Mouse (Mus musculus): ENCODE results near the gene Mea1. TPM values are rescaled to one million over a fixed set of nuclear protein-coding genes. Genes with fewer than 3 reads are reported as not detected.
A peak's percentile ranks its signal among the peaks of the same experiment; 100 is the strongest.

The Mea1 gene
- total RNA-seq, 2 experiments from 2014 or later = 114 to 122 TPM

DNA sequence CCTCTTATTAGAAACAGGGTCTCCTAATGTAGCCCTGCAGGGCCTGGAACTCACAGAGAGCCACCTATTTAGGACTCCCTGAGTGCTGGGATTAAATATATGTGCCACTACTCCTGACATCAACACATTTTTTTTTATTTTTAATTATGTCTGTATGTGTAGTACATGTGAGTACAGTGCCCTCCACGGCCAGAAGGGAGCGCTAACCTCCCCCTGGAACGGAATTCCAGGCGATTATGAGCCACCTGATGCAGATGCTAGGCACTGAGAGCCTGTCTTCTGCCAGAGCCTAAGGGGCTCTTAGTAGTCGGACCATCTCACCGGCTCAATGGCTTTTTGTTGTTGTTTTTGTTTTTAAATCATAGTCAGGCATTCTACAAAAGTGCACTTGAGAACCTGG, 49.4 kb downstream of the Mea1 start:
- intact Hi-C loops (cut with DNase I) = no loop called here
- DNase-seq (ENCODE audit: extremely low spot score in 1 of 2, low spot score in 2 of 2) = no peak
- no peak overlapping the region for H3K27ac ChIP-seq
- no peak overlapping the region for H3K4me3 ChIP-seq
- peak; percentile 36 for TF ChIP-seq CTCF (IDR thresholded peaks at IDR 0.05)

DNA sequence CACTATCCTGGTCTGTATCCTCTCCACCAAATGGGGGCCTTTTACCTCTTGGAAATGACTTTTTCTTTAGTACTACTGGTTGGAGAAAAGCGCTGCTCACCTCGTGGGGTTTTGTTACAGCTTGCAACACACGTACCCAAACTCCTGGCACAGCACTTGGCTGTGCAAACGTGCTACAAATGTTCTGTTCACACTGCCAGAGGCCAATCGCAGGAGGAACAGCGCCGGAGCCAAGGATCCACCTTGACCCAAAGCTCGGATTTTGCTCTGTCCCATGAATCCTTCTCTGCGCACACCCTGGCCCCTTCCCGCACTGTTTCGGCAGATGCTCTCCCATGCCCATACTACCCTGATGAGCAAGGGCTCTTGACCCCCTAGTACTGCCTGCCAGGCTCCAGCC, 49.9 kb downstream of the Mea1 start:
- DNase-seq (ENCODE audit: extremely low spot score in 1 of 2, low spot score in 2 of 2) = no peak
- H3K27ac ChIP-seq = no peak overlapping the region
- H3K4me3 ChIP-seq = no peak overlapping the region
- TF ChIP-seq CTCF (IDR thresholded peaks at IDR 0.05) = no peak
- intact Hi-C loops (cut with DNase I) = no loop called here

DNA sequence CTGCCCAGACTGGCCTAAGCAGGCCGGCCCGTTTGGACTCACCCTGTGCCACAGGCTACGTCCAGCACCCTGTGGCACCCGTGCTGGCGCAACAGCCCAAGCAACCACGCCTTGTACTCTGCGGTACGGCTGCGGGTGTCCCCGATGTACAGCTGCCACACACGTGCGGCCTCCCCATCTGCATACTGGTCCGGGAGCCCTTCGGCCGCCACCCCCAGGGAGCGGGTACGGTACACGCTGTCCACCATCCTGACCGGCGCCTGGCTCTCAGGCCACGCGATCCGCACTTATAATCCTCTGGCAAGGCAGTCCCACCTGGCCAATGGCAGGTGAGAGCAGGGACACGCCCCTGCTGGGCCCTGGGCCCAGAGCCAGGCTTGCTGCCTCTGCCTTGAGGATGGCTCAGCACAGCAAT, 50.3 kb downstream of the Mea1 start, which contains the start of gene Gnmt:
Gene Gnmt, minus strand, starts transcription at position 265 of the 415 bp plus-strand sequence.
- no peak within 1 kb of the TSS for H3K4me3 ChIP-seq
- TF ChIP-seq CTCF (IDR thresholded peaks at IDR 0.05) = no peak
- DNase-seq (ENCODE audit: extremely low spot score in 1 of 2, low spot score in 2 of 2) = no peak
- intact Hi-C loops (cut with DNase I) = no loop called here
- H3K27ac ChIP-seq = no peak within 1 kb of the TSS

Other genes starting within 250 kb of the Mea1 start
- 1 to 10 TPM; 5.2 to 5.8 TPM for gene Crip3, start 249.9 kb upstream of the Mea1 start, total RNA-seq (2021)
- gene Slc22a7, start 240.3 kb upstream of the Mea1 start, total RNA-seq (2021) = under 1 TPM; 0.25 to 0.75 TPM
- 100 to 1,000 TPM; 136 to 148 TPM for gene Ttbk1, start 191.1 kb upstream of the Mea1 start, total RNA-seq (2021)
- gene Dnph1, start 182.1 kb upstream of the Mea1 start, total RNA-seq (2021) = 1 to 10 TPM; 4.2 to 5.0 TPM
- gene Cul9, start 132.4 kb upstream of the Mea1 start, total RNA-seq (2021) = 10 to 100 TPM; 66.6 to 70.1 TPM
- gene Srf, start 122.6 kb upstream of the Mea1 start, total RNA-seq (2021) = 10 to 100 TPM; 57.0 to 74.2 TPM
- 1 to 10 TPM; 8.3 to 9.4 TPM for gene Ptk7, start 49.3 kb upstream of the Mea1 start, total RNA-seq (2021)
- 10 to 100 TPM; 21.9 to 24.4 TPM for gene Klc4, start 32.8 kb upstream of the Mea1 start, total RNA-seq (2021)
- gene Mrpl2, start 32.6 kb upstream of the Mea1 start, total RNA-seq (2021) = 10 to 100 TPM; 49.1 to 53.2 TPM
- 10 to 100 TPM; 25.9 to 30.0 TPM for gene Cul7, start 28.5 kb upstream of the Mea1 start, total RNA-seq (2021)
- gene Rrp36, start 4.4 kb upstream of the Mea1 start, total RNA-seq (2021) = 10 to 100 TPM; 14.9 to 15.7 TPM
- gene Klhdc3, start 2.1 kb downstream of the Mea1 start, total RNA-seq (2021) = 100 to 1,000 TPM; 195 to 200 TPM
- gene Ppp2r5d, start 26.3 kb downstream of the Mea1 start, total RNA-seq (2021) = 10 to 100 TPM; 79.5 to 83.9 TPM
- 10 to 100 TPM; 54.6 to 55.5 TPM for gene Pex6, start 32.7 kb downstream of the Mea1 start, total RNA-seq (2021)
- 1 to 10 TPM in 1 of 2 experiments, under 1 TPM in 1; 0.70 to 2.1 TPM for gene Gnmt, start 50.4 kb downstream of the Mea1 start, total RNA-seq (2021)
- 10 to 100 TPM; 65.1 to 68.1 TPM for gene Cnpy3, start 73.4 kb downstream of the Mea1 start, total RNA-seq (2021)
- under 1 TPM in 1 of 2 experiments, not detected in 1; 0.28 TPM for gene Ptcra, start 84.9 kb downstream of the Mea1 start, total RNA-seq (2021)
- gene 2310039H08Rik, start 93.8 kb downstream of the Mea1 start, total RNA-seq (2021) = 1 to 10 TPM; 6.3 to 6.5 TPM
- 10 to 100 TPM; 36.7 to 51.5 TPM for gene Rpl7l1, start 103.9 kb downstream of the Mea1 start, total RNA-seq (2021)
- 10 to 100 TPM; 57.5 to 59.7 TPM for gene Bicral, start 179.7 kb downstream of the Mea1 start, total RNA-seq (2021)
- 10 to 100 TPM; 30.9 to 35.3 TPM for gene Tbcc, start 211.9 kb downstream of the Mea1 start, total RNA-seq (2021)
- gene Prph2, start 231.7 kb downstream of the Mea1 start, total RNA-seq (2021) = not detected